Mouse (Mus musculus): ENCODE measurements around the gene Siae.
A peak's percentile ranks its signal among the peaks of the same experiment; 100 is the strongest.

The Siae gene

DNA sequence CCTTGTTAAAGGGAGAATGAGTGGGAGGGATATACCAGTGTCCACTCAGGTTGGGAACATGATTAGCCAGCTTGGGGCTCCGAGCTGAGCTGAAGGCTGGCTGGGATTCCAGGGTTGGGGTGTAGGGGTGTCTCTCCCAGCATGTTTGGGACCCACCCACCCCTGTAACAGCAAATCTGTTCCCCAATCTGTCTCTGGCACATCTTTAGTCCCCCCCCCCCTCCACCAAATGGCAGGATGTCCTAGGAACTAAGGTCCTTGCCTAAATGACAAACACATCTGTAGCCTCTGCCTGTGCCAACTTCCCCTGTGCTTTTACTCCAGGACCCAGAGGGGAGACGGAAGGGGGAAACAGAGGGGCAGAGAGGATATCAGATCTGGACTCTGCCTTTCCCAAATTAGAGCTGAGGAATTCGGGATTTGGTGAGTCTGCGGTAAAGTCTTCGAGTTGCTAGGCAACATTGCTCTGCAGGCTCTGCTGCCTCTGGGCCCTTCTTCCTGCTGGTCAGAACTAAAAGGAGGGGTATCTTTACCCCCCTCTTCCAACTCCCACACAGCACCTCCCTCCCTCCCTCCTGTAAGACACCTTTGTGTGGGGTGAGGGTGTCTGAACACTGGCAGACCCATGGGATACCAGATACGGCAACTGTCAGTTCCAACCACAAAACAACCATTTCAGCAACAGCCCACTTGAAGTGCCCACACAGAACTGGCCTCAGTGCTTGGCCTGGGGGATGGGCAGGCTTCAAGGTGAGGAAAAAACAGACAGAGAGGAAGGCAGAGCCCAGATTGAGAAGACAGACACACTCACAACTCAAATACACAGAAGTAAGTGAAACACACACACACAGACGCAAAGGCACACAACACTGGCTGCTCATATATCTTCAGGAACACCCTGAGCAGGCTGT lies at the start of gene Siae:
Siae (plus strand) TSS at position 861 of the 911 bp plus-strand sequence.
- no peak for DNase-seq

DNA sequence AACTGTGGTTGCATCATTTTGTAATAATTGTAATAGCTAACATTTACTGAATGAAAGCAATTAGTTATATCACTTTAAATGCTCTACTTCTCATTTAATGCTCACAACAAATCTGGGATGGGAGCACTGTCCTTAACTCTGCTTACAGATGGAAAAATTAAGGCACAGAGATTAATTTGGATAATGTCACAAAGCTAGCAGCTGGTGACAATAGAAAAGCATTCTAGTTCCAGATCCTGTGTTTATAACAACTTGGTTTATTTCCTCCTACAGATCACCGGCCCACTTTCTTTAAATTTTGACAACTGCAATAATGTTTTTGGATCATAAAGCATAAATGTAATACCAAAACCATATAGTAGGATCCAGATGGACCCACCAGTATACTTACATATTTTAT lies 49.5 kb upstream of the Siae start:
- DNase-seq = no peak

DNA sequence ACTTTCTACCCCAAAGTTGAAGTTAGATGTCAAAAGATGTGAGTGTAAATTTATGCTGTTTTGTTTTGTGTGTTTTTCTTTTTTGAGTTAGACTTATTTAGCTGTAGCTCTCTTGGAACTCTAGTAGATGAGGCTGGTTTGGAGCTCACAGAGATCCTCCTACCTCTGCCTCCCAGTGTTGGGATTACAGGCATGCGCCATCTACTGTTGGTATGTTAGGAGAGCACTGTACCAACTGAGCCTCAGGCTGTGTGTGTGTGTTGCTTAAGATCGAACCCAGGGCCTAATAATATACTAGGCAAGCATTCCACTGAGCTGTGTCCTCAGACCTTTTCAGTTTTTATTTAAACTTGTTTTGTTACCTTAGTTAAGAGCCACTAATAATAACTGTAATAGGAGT lies 43.4 kb upstream of the Siae start:
- no peak for DNase-seq

DNA sequence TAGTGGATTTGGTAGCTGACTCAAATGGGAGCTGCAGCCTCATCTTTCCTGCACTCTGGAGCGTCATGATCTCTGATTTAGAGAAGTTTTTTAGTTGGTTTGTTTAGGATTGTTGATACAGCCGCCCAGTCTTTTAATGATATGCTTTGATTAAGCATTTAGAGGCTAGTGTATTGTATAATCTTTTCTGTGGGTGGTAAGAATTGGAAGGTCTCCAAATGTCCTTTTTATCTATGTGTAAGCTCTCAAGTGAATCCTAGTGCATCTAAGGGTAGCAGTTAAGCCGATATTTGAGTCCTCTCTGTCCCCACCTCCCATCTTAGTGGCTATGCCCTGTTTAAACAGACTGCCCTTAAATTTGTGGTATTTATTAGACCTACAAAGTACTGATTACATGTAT lies 41.0 kb upstream of the Siae start:
- DNase-seq = no peak

DNA sequence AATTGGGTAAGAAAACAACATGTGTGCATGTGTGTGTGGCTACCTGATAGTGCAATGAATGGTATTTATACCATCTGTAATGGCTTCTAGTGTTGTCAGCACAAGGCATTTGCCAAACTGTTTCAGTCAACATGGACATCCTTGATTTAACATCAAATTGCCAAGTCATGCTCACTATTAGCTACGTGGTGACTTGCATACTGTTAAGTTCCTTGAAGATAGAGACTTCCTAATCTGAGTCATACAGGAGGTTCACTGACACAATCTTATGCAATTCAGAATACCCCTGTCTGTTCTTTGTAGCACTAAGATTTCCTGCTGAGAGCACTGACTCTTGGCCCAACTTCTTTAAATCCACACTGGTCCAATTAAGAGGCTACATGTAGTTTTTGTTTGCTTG lies 38.0 kb upstream of the Siae start:
- no peak for DNase-seq

DNA sequence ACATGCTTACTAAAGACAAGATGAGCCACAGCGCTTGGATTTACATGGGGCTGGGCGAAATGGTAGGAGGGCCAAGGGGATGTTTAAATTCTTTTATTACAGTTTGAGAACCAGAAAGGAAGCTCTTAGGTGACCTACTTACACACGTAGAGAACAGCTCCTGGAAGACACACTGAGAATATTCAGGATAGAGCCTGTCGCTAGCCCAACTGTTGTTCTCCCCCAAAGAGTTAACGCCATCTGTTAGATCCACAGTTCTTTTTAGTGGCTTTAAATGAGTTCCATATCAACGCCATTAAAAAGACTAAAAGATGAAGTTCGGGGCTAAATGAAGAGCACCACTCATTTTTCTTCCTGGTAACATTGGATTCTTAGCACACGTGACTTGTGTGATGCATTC lies 36.5 kb upstream of the Siae start:
- peak in 1 of 2 experiments; percentile 17 for DNase-seq

DNA sequence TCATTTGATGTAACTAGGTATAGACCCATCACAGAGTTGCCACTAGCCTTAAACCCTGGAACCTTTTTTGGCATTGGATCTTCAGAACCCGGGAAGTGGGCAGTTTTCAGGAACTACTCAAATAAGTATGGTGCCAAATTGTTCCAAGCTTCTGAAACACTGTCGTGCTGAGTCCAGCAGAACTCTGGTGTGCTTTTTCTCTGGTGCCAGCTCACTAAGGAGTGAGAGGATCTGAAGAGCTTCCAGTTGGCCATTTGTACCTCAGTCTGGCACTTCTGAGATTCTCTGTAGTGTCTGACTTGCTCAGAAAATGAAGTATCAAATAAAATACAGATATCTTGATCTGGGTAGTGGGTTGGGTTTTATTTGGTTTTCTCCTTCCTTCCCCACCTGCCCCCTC lies 35.5 kb upstream of the Siae start:
- DNase-seq = no peak

DNA sequence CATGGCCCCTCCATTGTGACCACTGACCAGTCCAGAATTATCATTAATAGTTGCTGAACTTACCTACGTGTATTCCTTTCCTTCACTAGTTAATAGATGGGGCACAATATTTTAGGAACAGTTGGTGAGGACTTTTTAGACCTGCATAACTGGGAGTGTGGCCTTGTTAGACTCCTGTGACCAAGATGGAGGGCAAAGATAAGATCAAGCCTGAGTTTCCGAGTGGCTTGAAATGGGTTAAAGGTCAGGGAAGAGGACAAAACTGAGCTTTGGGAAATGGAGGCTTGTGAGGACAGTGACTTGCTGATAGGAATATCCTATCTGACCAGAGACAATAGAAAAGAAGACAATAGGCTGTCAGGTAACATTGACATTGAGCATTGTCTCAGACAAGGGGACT lies 30.0 kb upstream of the Siae start:
- DNase-seq = no peak

DNA sequence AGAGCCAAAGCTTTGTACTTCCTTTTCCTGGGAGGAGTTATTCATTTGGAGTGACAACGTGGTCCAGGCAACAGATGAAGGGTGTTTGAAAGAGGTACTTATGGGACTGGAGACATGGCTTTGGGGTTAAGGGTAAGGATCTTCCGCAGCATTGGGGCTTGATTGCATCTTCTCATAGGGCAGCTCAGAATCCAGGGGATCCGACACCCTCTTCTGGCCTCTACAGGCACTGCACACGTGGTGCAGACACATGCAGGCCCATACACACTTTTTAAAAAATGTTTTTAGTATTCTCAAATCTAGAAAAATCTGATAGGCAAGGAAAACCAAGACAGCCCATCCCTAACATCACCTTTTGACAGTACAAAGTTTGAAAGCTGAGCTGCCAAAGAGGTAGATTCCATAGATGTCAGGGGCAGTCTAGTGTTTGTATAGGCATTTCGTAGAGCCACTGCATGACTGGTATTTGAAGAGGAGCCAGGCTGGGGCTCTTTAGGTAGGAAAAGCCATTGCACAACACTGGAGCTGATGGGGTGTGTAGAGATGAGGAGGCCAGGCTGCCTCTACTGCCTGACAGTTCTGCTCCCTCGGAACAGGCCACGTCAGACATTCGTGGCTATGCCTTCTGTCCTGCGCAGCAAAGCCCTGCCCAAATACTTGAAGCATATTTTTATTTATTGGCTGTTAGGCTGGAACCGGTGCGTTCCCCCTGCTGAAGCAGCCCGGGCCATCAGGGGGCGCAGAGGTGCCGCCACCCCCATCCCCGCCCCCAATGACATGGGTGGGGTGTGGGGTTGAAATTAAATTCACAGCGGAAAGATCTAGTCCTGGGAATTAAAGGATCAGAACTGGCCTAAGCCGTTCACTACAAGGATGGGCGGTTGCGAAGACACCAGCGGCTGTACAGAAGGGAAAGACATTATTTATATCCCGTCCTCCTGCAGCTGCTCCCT lies 28.8 kb upstream of the Siae start:
- peak in 1 of 2 experiments; percentile 17 for DNase-seq

DNA sequence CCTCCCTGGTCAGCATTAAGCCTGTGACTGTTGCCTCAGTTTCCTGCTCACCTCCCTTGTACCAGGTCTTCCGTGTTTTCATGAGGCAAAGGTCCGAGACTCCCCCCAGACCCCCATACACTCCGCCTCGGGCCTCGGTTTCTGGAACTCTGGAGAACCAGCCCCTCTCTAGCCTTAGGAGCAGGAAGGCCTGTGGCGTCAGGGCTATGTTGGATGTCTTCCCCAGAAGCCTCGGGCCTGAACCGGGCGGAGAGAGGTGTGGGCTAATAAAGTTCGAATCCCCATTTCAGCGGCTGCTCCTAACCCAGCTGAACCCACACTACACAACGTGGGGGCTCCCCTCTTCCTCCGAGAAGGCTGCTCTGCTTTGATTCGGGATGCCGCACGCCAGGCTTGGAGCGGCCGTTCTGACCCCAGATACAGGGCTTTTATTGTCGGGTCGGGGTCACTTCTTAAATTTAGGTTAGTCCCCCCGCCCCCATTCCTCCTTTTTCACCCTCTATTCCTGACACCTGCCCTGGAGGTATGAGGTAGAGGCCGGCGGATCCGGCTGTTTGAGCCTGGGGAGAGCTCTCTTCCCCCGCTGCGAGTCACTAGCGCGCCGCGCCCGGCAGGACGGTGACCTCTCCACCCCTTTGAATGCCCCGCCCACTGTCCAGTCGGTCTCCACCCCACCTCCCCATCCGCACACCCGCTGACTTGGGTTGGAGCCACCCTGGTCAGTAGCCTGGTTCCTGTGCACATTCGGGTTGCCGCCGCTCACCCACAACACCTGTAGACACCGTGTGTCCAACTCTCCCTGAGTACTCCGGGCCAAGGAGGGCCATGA lies 27.9 kb upstream of the Siae start, which contains the start of gene Esam:
Esam (plus strand) TSS at position 683 of the 829 bp plus-strand sequence.
- DNase-seq = peak; percentile 21 to 47

DNA sequence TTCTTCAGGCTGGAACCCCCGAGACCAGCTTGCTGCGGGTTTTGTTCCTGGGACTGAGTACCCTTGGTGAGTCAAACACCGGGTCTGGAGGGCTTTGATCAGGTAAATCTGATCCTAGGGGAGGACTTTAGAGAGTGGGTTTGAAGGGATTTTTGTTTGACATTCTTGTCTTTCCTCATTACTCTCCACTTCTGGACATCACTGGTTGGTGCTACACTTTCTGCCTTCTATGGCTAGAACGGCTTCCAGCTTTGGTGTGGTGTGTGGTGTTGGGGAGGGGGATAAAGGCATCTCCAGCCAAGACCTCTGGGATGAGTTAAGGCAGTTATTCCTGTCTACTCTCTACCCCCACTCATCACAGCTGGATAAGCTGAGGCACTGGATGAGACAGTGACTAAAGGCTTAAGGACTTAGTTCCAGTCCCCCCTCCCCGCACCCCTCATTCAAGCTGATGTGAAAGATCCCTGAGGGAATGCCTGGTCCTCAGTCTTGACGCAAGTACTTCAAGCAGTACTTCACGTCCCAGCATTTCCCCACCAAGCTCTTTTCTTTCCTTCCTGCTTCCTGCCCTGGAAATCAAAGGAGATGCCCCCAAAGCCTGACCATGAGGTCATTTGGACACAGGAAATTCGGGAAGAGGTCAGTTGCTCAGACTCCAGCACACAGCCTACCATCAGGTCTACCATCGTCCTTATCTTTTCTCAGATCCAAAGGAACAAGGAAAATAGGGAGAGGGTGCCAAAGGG lies 27.1 kb upstream of the Siae start:
- DNase-seq = no peak

DNA sequence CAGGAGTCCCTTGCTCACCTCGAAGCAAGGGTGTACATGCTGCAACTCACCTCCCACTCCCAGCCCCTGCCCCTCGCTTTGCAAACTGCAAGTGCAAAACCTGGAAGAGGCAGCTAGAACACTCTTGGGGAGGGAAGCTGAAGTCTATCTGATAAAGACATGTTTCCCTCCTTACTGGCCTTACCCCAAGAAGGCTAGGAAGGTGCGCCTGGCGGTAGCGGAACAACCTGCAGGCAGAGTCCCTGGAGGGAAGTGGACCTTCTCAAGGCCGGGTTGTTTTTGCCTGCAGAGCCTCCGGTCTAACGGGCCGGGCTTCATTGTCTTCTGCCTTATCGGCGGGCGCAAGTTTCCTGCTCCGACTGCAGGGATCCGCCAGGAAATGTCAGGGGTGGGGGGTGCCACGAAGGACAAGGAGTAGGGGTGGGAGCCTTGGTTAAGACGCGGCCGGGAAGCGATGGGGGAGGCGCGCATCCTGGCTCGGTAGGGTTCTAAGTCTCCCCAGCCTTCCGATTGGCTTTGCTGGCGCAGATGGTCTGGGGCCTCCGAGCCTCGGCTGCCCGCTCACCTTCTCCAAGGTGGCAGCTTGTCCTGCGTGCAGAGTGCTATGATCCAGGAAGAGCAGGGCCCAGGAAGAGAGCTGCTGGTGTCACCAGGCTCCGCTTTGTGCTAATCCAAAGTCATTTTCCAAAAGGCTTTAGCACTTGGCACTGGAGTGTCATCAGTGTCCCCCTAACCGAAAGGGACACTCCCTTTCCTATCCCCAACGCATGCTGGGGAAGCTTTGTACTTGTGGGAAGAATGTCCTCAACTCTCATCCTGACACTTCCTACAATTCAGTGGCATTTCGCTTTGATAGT lies 25.2 kb upstream of the Siae start:
- peak; percentile 64 to 72 for DNase-seq

DNA sequence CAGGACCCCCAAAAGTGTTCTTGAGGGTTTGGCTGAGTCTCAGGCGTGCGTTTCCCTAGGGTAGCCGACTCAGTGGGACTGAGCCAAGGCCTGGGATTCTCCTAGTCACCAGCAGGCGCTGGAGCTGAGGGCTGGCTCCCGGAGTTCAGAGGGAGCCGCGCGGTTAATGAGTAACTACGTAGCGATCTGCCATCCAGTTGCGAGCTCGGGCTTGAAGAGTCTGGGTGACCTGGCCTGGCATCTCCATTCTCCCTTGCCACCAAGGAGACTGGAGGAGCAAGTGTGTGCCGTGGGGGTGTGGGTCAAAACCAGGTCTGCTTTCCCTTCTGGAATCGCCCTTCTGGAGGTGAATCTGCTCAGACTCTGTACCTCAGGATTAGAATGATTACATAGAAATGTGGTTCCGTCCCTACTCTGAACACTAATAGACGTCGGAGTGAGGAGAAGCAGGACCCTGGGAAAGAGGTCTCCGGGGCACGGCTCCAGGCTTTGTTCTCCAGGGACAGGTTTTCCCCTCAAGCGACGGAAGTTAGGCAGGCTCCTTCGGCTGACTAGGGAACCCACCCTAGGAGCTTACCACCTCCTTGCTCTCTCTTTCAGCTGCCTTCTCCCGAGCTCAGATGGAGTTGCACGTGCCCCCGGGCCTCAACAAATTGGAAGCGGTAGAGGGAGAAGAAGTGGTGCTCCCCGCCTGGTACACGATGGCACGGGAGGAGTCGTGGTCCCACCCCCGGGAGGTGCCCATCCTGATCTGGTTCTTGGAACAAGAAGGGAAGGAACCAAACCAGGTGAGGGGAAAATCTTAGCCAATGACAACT lies 24.4 kb upstream of the Siae start:
- peak; percentile 58 for DNase-seq

DNA sequence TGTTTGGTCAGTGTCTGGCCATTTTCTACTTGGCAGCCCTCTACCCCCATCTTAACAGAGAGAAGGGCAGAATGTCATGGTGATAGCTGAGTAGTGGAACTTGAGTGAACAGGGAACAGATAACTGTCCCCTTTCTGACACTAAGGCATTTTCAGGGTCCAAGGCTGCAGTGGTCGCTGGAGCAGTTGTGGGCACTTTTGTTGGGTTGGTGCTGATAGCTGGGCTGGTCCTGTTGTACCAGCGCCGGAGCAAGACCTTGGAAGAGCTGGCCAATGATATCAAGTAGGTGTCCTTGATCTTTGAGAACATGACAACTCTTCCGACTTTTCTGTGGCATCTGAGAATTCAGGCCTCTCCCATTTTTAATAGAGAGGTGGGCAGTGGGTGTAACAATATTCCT lies 18.6 kb upstream of the Siae start:
- DNase-seq = no peak

DNA sequence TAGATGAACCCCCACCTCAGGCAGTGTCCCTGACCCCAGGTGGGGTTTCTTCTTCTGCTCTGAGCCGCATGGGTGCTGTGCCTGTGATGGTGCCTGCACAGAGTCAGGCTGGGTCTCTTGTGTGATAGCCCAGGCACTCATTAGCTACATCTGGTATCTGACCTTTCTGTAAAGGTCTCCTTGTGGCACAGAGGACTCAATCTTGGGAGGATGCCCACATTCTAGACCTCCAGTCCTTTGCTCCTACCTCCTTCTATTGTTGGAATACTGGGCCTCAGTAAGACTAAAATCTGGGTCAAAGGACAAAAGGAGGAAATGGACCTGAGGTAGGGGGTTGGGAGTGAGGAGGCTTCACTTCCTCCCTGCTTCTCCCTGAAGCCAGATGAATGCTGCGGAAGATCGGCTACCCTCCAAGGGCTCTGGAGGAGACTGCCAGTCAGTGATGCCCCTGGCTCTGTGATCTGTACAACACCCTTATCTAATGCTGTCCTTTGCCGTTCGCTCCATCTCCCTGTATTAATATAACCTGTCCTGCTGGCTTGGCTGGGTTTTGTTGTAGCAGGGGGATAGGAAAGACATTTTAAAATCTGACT lies 17.7 kb upstream of the Siae start:
- DNase-seq = no peak

DNA sequence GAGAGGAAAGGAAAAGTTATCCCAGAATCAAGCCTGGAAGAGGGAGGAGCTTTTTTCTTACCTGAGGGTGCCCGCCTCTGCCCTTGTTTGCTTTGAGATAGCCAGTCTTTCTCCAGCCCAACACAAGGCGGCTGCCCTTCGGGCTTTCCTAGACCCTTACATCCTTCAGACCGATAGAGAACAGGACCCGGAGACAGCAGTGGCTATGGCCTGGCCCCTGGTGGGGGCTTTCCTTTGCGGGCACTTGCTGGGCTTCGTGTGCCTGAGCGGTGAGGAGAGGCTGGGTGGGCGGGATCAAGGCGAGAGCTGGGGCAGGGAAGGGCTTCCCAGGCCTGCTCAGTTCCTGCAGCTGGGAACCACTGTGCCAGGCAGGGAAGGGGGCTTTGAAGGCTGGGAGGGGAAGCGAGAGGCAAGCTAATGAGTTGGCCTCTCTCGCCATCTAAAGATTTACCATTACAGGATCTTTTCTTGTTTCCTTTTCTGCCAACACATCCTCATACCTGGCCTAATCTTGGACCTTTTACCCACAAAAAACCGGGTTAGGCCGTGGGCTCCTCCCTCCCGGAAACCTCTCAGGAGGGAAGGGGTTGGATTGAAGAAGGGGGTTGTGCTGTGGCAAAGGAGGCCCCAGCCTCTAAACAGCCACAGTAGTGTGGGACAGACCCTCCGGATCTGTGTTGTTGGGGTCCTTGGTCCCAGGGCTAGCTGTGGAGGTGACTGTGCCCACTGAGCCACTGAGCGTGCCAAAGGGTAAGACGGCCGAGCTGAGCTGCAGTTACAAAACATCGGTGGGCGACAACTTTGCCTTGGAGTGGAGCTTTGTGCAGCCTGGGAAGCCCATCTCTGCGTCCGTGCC lies 16.1 kb upstream of the Siae start, which contains the start of gene Vsig2:
Vsig2 (plus strand) TSS at position 86 of the 856 bp plus-strand sequence.
- DNase-seq = no peak

DNA sequence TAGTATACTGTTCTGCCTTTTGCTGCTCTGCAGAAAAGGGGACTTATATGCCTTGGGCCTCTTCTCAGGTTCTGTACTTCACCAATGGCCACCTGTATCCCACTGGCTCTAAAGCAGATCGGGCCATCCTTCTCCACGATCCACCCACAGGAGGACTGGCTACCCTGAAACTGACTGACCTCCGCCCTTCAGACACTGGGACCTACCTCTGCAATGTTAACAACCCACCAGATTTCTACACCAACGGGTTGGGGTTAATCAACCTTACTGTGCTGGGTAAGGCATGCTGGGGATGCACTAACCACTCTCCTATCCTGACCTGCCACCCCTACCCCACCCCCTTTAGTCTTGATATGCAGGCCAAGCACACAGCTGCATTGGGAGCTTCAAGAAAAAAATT lies 15.3 kb upstream of the Siae start:
- DNase-seq = no peak

All from cerebellum, postnatal 10 days (tissue).